Mouse (Mus musculus) megakaryocyte, embryonic 14.5 days (primary cell): ENCODE measurements around the gene Sfmbt2.

Experiments
- FLI1 ChIP-seq: IDR thresholded peaks from 2 replicates; pipeline ENCODE4 v1.6.1; 2012; ENCODE audit warnings: low read length, inconsistent platforms, mixed read lengths
- GATA1 ChIP-seq: IDR thresholded peaks from 3 replicates; pipeline ENCODE4 v1.6.1; 2012; ENCODE audit warnings: mixed read lengths, low read length, inconsistent platforms, borderline replicate concordance

DNA sequence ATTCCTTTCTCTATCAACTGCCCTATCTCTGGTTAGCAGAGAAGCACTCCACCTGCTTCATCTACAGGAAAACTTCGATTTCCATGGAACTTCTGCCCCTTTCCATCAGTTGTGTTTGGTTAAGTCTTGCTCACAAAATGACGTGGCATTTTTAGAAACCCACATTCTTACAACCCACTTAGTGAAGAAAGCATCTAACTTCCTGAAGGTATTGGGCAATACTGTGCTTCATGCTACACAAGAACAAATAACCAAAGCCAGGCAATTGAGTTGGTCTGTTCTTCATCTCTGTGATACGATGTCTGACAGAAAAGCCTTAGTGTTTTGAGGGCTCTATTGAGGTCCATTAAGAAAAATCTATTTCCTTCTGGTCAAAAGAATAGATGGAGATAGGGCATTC, 17.4 kb upstream of the Sfmbt2 start:
- no peak for TF ChIP-seq GATA1
- no peak for TF ChIP-seq FLI1
